Mouse (Mus musculus) ZHBTc4 (cell line): ENCODE measurements around the gene Itpr3.

Experiments used
- DNase-seq: peaks from one replicate; pipeline ENCODE4 v3.0.0-alpha.2; 2011; ENCODE audit warnings: low read depth, low spot score

Itpr3 gene

GRCm38 (mm10) chr17:27071630-27072029 lies 14.5 kb downstream of the Itpr3 start:
- DNase-seq, result peak; percentile 61

- DNase-seq, result no peak
Observed at GRCm38 (mm10) chr17:27072363-27072762, 15.3 kb downstream of the Itpr3 start.

- no peak for DNase-seq
Observed at GRCm38 (mm10) chr17:27073126-27073525, 16.0 kb downstream of the Itpr3 start.

GRCm38 (mm10) chr17:27073778-27074177 lies 16.7 kb downstream of the Itpr3 start:
- no peak for DNase-seq

- no peak for DNase-seq
Observed at GRCm38 (mm10) chr17:27074236-27074635, 17.1 kb downstream of the Itpr3 start.

- no peak for DNase-seq
Observed at GRCm38 (mm10) chr17:27074849-27075745, 18.0 kb downstream of the Itpr3 start.

- peak; percentile 57 for DNase-seq
Observed at GRCm38 (mm10) chr17:27077133-27077532, 20.0 kb downstream of the Itpr3 start.

- DNase-seq, result peak; percentile 92
Observed at GRCm38 (mm10) chr17:27077920-27078319, 20.8 kb downstream of the Itpr3 start.

GRCm38 (mm10) chr17:27078499-27078898 lies 21.4 kb downstream of the Itpr3 start:
- no peak for DNase-seq

GRCm38 (mm10) chr17:27081868-27082267 lies 24.8 kb downstream of the Itpr3 start:
- no peak for DNase-seq

- no peak for DNase-seq
Observed at GRCm38 (mm10) chr17:27082796-27083195, 25.7 kb downstream of the Itpr3 start.

- no peak for DNase-seq
Observed at GRCm38 (mm10) chr17:27083601-27084000, 26.5 kb downstream of the Itpr3 start.

GRCm38 (mm10) chr17:27085676-27086075 lies 28.6 kb downstream of the Itpr3 start:
- DNase-seq, result peak; percentile 91

- DNase-seq, result peak; percentile 85
Observed at GRCm38 (mm10) chr17:27087426-27087825, 30.3 kb downstream of the Itpr3 start.

GRCm38 (mm10) chr17:27090068-27090467 lies 33.0 kb downstream of the Itpr3 start:
- DNase-seq, result no peak

GRCm38 (mm10) chr17:27095690-27096089 lies 38.6 kb downstream of the Itpr3 start:
- DNase-seq, result peak; percentile 71

- no peak for DNase-seq
Observed at GRCm38 (mm10) chr17:27101675-27102074, 44.6 kb downstream of the Itpr3 start.

- DNase-seq, result peak; percentile 94
Observed at GRCm38 (mm10) chr17:27105698-27106470, 48.8 kb downstream of the Itpr3 start.

GRCm38 (mm10) chr17:27106745-27107144 lies 49.6 kb downstream of the Itpr3 start:
- peak; percentile 82 for DNase-seq

- DNase-seq, result no peak
Observed at GRCm38 (mm10) chr17:27107936-27108335, 50.8 kb downstream of the Itpr3 start.

GRCm38 (mm10) chr17:27110072-27110471 lies 53.0 kb downstream of the Itpr3 start:
- DNase-seq, result no peak

- DNase-seq, result no peak
Observed at GRCm38 (mm10) chr17:27118676-27119539, 61.8 kb downstream of the Itpr3 start.
